Mouse (Mus musculus): ENCODE measurements around the gene Dpy19l3. TPM values are rescaled to one million over a fixed set of nuclear protein-coding genes. Genes with fewer than 3 reads are reported as not detected.

Dpy19l3 gene
- total RNA-seq (2023), result 10 to 100 TPM; 15.9 to 18.9 TPM

DNA sequence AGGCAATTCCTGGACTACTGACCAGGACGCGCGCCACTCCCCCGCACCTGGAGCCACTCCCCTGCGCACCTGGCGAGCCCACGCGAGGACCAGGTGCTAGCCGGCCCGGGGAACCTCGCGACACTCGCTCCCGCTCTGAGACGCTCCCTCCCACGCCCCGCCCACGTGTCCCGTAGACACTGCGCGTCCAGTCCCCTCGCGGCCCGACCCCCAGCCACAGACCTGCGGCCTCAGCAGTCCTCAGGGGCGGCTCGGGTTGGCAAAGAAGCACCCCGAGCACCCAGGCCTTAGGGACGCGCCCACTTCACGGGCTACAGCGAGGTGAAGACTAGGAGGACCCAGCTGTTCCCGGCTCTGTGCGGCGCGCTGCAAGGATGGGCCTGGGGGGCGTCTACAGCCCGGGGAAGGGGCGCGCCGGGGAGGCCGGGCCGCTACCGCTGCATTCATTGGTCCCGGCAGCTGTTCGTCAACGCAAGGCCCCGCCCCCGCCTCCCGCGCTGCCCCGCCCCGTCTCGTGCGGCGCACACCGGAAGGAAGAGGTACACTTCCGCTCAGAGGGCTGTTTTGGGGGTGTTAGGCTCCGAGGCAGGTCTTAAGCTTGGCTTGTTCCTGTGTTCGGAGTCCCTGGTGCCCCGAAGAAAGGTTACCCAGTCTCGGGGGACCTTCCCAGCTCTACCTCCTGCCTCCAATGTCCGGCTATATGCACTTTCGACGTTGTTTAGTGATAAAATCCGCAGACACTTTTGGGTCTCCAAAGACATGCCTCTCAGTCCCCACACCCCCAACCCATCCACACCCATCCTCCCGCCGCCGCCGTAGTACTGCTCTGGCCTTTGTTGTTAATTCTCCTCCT, at the start of gene Dpy19l3:
Gene Dpy19l3, minus strand, starts transcription at position 422 of the 853 bp plus-strand sequence.

DNA sequence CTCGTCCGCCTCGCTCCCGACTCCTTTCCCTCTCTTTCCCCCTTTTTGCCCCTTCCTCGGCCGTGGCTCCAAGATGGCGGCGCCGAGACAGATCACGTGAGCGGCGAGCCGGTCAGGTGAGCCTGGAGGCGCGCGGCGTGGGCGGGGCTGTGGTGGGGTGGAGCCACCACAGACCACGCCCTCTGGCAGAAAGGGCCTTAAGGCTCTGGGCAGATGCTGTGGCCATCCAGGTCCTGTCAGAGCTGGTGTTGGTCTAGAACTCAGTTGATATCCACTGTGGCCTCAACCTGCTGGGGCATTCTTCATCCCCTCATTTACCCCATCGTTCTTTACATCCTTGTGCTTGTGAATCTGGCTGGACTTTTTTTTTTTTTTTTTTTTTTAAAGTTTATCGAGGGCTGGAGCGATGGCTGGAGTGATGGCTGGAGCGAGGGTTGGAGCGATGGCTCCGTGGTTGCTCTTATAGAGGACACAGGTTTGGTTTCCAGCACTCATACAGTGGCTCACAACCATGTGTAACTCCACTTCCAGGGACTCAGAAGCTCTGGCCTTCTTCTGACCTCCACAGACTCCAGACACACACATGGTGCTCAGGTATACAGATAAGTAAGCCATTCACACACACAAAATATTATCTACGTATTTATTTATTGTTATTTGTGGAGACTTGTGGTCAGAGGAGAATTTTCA, 48.8 kb upstream of the Dpy19l3 start, which contains the start of gene Zfp507:
Gene Zfp507, minus strand, starts transcription at position 98 of the 690 bp plus-strand sequence.

DNA sequence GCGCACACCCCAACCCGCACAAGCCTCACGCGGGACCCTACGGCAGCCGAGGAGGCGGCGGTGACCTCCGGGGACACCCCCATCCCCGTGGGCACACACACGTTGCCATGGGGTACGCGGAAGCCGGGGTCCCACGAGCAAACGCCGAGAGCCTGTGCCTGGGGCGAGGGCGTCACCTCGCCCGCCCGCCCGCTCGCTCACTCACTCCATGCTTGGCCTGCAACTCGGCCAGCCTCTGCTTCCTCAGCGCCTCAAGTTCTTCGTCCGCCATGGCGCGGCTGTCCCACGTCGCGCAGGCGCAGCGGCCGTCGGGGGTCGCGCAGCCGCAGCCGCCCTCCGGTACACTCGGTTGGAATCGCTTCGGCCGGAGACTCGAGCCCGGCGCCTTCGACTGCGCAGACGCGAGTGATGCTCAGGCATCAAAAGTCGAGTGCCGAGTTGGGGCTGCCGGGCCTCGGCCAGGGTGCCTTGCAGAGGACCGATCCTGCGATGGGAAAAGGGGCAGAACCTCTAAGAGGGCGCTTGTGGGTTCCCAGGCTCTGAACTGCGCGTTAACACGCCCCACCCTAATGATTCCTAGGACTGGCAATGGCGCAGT, 107.1 kb downstream of the Dpy19l3 start, which contains the start of gene Pdcd5:
Gene Pdcd5, minus strand, starts transcription at position 421 of the 598 bp plus-strand sequence.

Other genes with a start within 250 kb of the Dpy19l3 start
- not detected for gene Tdrd12, start 216.7 kb downstream of the Dpy19l3 start, total RNA-seq (2023)
- gene Nudt19, start 198.2 kb downstream of the Dpy19l3 start, total RNA-seq (2023), result 10 to 100 TPM; 12.9 to 13.7 TPM
- under 1 TPM in 1 of 2 experiments, not detected in 1; 0.06 TPM for gene Rgs9bp, start 168.9 kb downstream of the Dpy19l3 start, total RNA-seq (2023)
- gene Ankrd27, start 168.2 kb downstream of the Dpy19l3 start, total RNA-seq (2023), result 10 to 100 TPM; 30.3 to 35.3 TPM
- gene Pdcd5, start 106.9 kb downstream of the Dpy19l3 start, total RNA-seq (2023), result 10 to 100 TPM; 37.1 to 42.2 TPM
- 1 to 10 TPM; 2.4 to 2.6 TPM for gene Zfp507, start 48.5 kb upstream of the Dpy19l3 start, total RNA-seq (2023)

Data from monocyte, adult 59 days (primary cell).